Mouse (Mus musculus) lung, adult 10 weeks (tissue): ENCODE measurements around the gene Ndufb5. TPM values are rescaled to one million over a fixed set of nuclear protein-coding genes. Genes with fewer than 3 reads are reported as not detected.

Experiments used
- polyA plus RNA-seq: library from polyadenylated mRNA; stranded (reverse); fragments of 350-450 nt; fragmentation: Illumina TruSeq; extraction: RNeasy Lipid Tissue Mini Kit (QIAGEN cat#74804); gene quantifications from one replicate; pipeline ENCODE4 v1.2.3, GENCODE M21; 2014; ENCODE audit warnings: low read depth, low replicate concordance; ENCODE audit not compliant: insufficient read depth

Gene Ndufb5
- polyA plus RNA-seq: 203 TPM

GRCm38 (mm10) chr3:32736244-32737171, at the start of gene Ndufb5:
TSS of gene Ndufb5 (plus strand) at chr3:32736990.

GRCm38 (mm10) chr3:32705647-32706348, 31.0 kb upstream of the Ndufb5 start, which contains the start of gene Actl6a:
TSS of gene Actl6a (plus strand) at chr3:32706298.

GRCm38 (mm10) chr3:32737172-32737655, 424 bp downstream of the Ndufb5 start, which contains the start of gene Mrpl47:
TSS of gene Mrpl47 (minus strand) at chr3:32737605.

Other genes starting within 250 kb of the Ndufb5 start
- not detected for gene Kcnmb3, start 244.8 kb upstream of the Ndufb5 start, polyA plus RNA-seq
- gene Zfp639, start 226.7 kb upstream of the Ndufb5 start, polyA plus RNA-seq: 31.1 TPM
- 26.8 TPM for gene Mfn1, start 207.5 kb upstream of the Ndufb5 start, polyA plus RNA-seq
- 20.5 TPM for gene Gnb4, start 120.4 kb upstream of the Ndufb5 start, polyA plus RNA-seq
- gene Actl6a, start 30.7 kb upstream of the Ndufb5 start, polyA plus RNA-seq: 29.4 TPM
- gene Mrpl47, start 615 bp downstream of the Ndufb5 start, polyA plus RNA-seq: 18.4 TPM
- gene Usp13, start 80.6 kb downstream of the Ndufb5 start, polyA plus RNA-seq: 0.89 TPM